Mouse (Mus musculus): Measurements from ENCODE around the gene Aspdh.

Gene Aspdh

GRCm38 (mm10) chr7:44465111-44465510 is at the start of gene Aspdh:
Gene Aspdh, plus strand, starts transcription at chr7:44465391.
- DNase-seq (ENCODE audit: low spot score): no peak

GRCm38 (mm10) chr7:44427666-44428065 is 37.5 kb upstream of the Aspdh start:
- DNase-seq (ENCODE audit: low spot score): no peak

- no peak for DNase-seq (ENCODE audit: low spot score)
Measured at GRCm38 (mm10) chr7:44428171-44428950, 36.8 kb upstream of the Aspdh start.

- DNase-seq (ENCODE audit: low spot score): no peak
Measured at GRCm38 (mm10) chr7:44428968-44429521, 36.1 kb upstream of the Aspdh start, which contains the start of gene Lrrc4b. Gene Lrrc4b, plus strand, starts transcription at chr7:44429018.

- no peak for DNase-seq (ENCODE audit: low spot score)
Measured at GRCm38 (mm10) chr7:44429534-44430488, 35.4 kb upstream of the Aspdh start.

- DNase-seq (ENCODE audit: low spot score): no peak
Measured at GRCm38 (mm10) chr7:44432550-44432949, 32.6 kb upstream of the Aspdh start.

- DNase-seq (ENCODE audit: low spot score): peak; percentile 75
Measured at GRCm38 (mm10) chr7:44433371-44433770, 31.8 kb upstream of the Aspdh start.

GRCm38 (mm10) chr7:44434089-44434488 is 31.1 kb upstream of the Aspdh start:
- no peak for DNase-seq (ENCODE audit: low spot score)

GRCm38 (mm10) chr7:44435796-44436195 is 29.4 kb upstream of the Aspdh start:
- DNase-seq (ENCODE audit: low spot score): no peak

- DNase-seq (ENCODE audit: low spot score): no peak
Measured at GRCm38 (mm10) chr7:44436267-44436666, 28.9 kb upstream of the Aspdh start.

GRCm38 (mm10) chr7:44437188-44437587 is 28.0 kb upstream of the Aspdh start:
- no peak for DNase-seq (ENCODE audit: low spot score)

- DNase-seq (ENCODE audit: low spot score): no peak
Measured at GRCm38 (mm10) chr7:44437933-44438332, 27.3 kb upstream of the Aspdh start.

- no peak for DNase-seq (ENCODE audit: low spot score)
Measured at GRCm38 (mm10) chr7:44439696-44440095, 25.5 kb upstream of the Aspdh start.

GRCm38 (mm10) chr7:44440479-44440878 is 24.7 kb upstream of the Aspdh start:
- DNase-seq (ENCODE audit: low spot score): no peak

GRCm38 (mm10) chr7:44441180-44441579 is 24.0 kb upstream of the Aspdh start:
- DNase-seq (ENCODE audit: low spot score): no peak

- no peak for DNase-seq (ENCODE audit: low spot score)
Measured at GRCm38 (mm10) chr7:44441648-44442109, 23.5 kb upstream of the Aspdh start.

- no peak for DNase-seq (ENCODE audit: low spot score)
Measured at GRCm38 (mm10) chr7:44442407-44442821, 22.8 kb upstream of the Aspdh start.

- no peak for DNase-seq (ENCODE audit: low spot score)
Measured at GRCm38 (mm10) chr7:44443268-44444173, 21.7 kb upstream of the Aspdh start.

GRCm38 (mm10) chr7:44444886-44445527 is 20.2 kb upstream of the Aspdh start:
- no peak for DNase-seq (ENCODE audit: low spot score)

GRCm38 (mm10) chr7:44445528-44445923 is 19.7 kb upstream of the Aspdh start:
- no peak for DNase-seq (ENCODE audit: low spot score)
